In genomic region chrX:68839548-68840444, GRCm38 (mm10) we compare ENCODE assay signal across 12 mouse cellular contexts. TPM values are rescaled to one million over a fixed set of nuclear protein-coding genes. Genes with fewer than 3 reads are reported as not detected.
DNase-seq lines count a peak whose midpoint lies in the region; ATAC-seq and TF ChIP-seq lines count a peak whose summit lies in the region.
"Had no signal": no experiment of that assay in that cellular context is flagged by ENCODE, and none has a peak within 500 bp of the region (broad histone marks: within the 10 kb centered on the region; RNA-seq: fewer than 3 reads in every experiment).

No protein-coding gene starts in this region.

- TF ChIP-seq CTCF in lung, postnatal 0 days (IDR thresholded peaks at IDR 0.05): peak; percentile 58

- peak; percentile 2 for DNase-seq in cerebellum, adult 8-10 months
- DNase-seq in cerebellum, adult 9-11 months: no peak
- DNase-seq in lung, postnatal 0 days (ENCODE audit: low spot score): peak; percentile 25
- no peak for DNase-seq in lung, postnatal 25 days (ENCODE audit: low spot score)
- peak; percentile 8 for DNase-seq in retina, postnatal 7 days (ENCODE audit: low read depth, low spot score)
- no peak for DNase-seq in adrenal gland, postnatal 36 days
- DNase-seq in layer of hippocampus, postnatal 36 days: no peak
- DNase-seq: kidney, adult 18-20 months; thymus, postnatal 25 days had no signal

- 18% methylated on average over 5 of the region's 5 CpGs for WGBS in lung, postnatal 0 days
- WGBS in hindbrain, embryonic 13.5 days: 23% methylated on average over 5 of the region's 5 CpGs

- no peak overlapping the region for H3K27ac ChIP-seq in lung, postnatal 0 days (ENCODE audit: low read length)
- no peak overlapping the region for H3K27ac ChIP-seq in hindbrain, embryonic 13.5 days

- no peaks in the 10 kb centered on the region for H3K27me3 ChIP-seq in lung, postnatal 0 days (replicated peaks; ENCODE audit: insufficient read depth, low read length)
- H3K27me3 ChIP-seq in hindbrain, embryonic 13.5 days: no peaks in the 10 kb centered on the region

- H3K9me3 ChIP-seq in lung, postnatal 0 days (ENCODE audit: low read length): no peaks in the 10 kb centered on the region
- H3K9me3 ChIP-seq in hindbrain, embryonic 13.5 days: no peaks in the 10 kb centered on the region

- no peak overlapping the region for H3K4me2 ChIP-seq in lung, postnatal 0 days (replicated peaks; ENCODE audit: low read depth, low read length)
- H3K4me2 ChIP-seq in hindbrain, embryonic 13.5 days: no peak overlapping the region

- ATAC-seq in lung, postnatal 0 days: no peak
- peak; percentile 72 for ATAC-seq in hindbrain, embryonic 13.5 days (ENCODE audit: low FRiP score)

- TF ChIP-seq EP300 in lung, postnatal 0 days (IDR thresholded peaks at IDR 0.05): no peak

- H3K4me1 ChIP-seq in lung, postnatal 0 days (ENCODE audit: insufficient read depth, low read depth, low read length): no peaks in the 10 kb centered on the region
- no peaks in the 10 kb centered on the region for H3K4me1 ChIP-seq in hindbrain, embryonic 13.5 days (replicated peaks)

- no peaks in the 10 kb centered on the region for H3K36me3 ChIP-seq in lung, postnatal 0 days (ENCODE audit: insufficient read depth, low read length)
- H3K36me3 ChIP-seq in hindbrain, embryonic 13.5 days: no peaks in the 10 kb centered on the region

- no peak overlapping the region for H3K9ac ChIP-seq in lung, postnatal 0 days (replicated peaks; ENCODE audit: low read depth)
- no peak overlapping the region for H3K9ac ChIP-seq in hindbrain, embryonic 13.5 days

- no peak overlapping the region for H3K4me3 ChIP-seq in lung, postnatal 0 days (ENCODE audit: low read depth, low read length)
- no peak overlapping the region for H3K4me3 ChIP-seq in hindbrain, embryonic 13.5 days

RNA-seq across cellular contexts. Expression of gene Gm14698, which starts 18.9 kb away (rescaled TPM):
- 2.9 and 3.3 TPM in 2 replicates for polyA plus RNA-seq in lung, postnatal 0 days (2015; fragmentation: Nextera tagmentation; extraction: Ambion mirVana)
- polyA plus RNA-seq in hindbrain, embryonic 13.5 days (2015; fragmentation: Nextera tagmentation; extraction: Ambion mirVana): 2.4 and 3.2 TPM in 2 replicates
- total RNA-seq in adrenal gland, postnatal 36 days (2021): 1 to 10 TPM in 1 of 2 experiments, under 1 TPM in 1; 0.46 to 1.5 TPM
- under 1 TPM; 0.61 to 0.77 TPM for total RNA-seq in layer of hippocampus, postnatal 36 days (2021)

RNA-seq across cellular contexts. Expression of gene Gm6812, which starts 53.1 kb away (rescaled TPM):
- not detected in 2 replicates for polyA plus RNA-seq in lung, postnatal 0 days (2015; fragmentation: Nextera tagmentation; extraction: Ambion mirVana)
- polyA plus RNA-seq in hindbrain, embryonic 13.5 days (2015; fragmentation: Nextera tagmentation; extraction: Ambion mirVana): not detected in 2 replicates
- not detected for total RNA-seq in adrenal gland, postnatal 36 days (2021)
- total RNA-seq in layer of hippocampus, postnatal 36 days (2021): not detected
- polyA plus RNA-seq: C2C12; cortical plate, adult 2 months had no signal

Comparison
In these comparisons a context has a peak if more than half of its experiments do, and no peak if none do; other contexts are left out.
1. DNase-seq: peak in cerebellum, adult 8-10 months (single experiment), lung, postnatal 0 days (single experiment) and retina, postnatal 7 days (single experiment); none in cerebellum, adult 9-11 months (single experiment), lung, postnatal 25 days (single experiment), adrenal gland, postnatal 36 days (0 of 2) and layer of hippocampus, postnatal 36 days (0 of 2).